Mouse (Mus musculus) cortical plate, adult 2 months (tissue): ENCODE data around the gene Tnk1. TPM values are rescaled to one million over a fixed set of nuclear protein-coding genes. Genes with fewer than 3 reads are reported as not detected.

Experiments
- H3K27ac ChIP-seq: fragments of 200-500 bp; 2 replicates; pipeline ENCODE4 v1.5.1; 2012; ENCODE audit warnings: low read length, control low read depth, inconsistent platforms; ENCODE audit not compliant: insufficient read depth
- H3K4me1 ChIP-seq: fragments of 200-500 bp; 2 replicates; pipeline ENCODE4 v1.6.1; 2011; ENCODE audit warnings: low read length; ENCODE audit not compliant: control insufficient read depth, insufficient read depth
- H3K4me3 ChIP-seq: fragments of 200-500 bp; 2 replicates; pipeline ENCODE4 v1.5.1; 2011; ENCODE audit warnings: mild to moderate bottlenecking, low read length, control low read depth; ENCODE audit not compliant: insufficient read depth
- CTCF ChIP-seq: fragments of 200-500 bp; IDR thresholded peaks from 2 replicates; pipeline ENCODE4 v1.5.1; 2011; ENCODE audit warnings: mild to moderate bottlenecking, control low read depth, low read length; ENCODE audit not compliant: insufficient read depth; ENCODE audit errors: extremely low read depth
- POLR2A ChIP-seq: fragments of 200-500 bp; IDR thresholded peaks from 2 replicates; pipeline ENCODE4 v1.6.1; 2011; ENCODE audit warnings: mild to moderate bottlenecking, low read length, control low read depth; ENCODE audit not compliant: insufficient read depth; ENCODE audit errors: extremely low read depth
- polyA plus RNA-seq: library from polyadenylated mRNA; depleted of rRNA; stranded (reverse); fragments of >200 nt; gene quantifications from 2 replicates; pipeline ENCODE4 v1.2.3, GENCODE M21; 2012; rRNA removed

Tnk1 gene
- polyA plus RNA-seq, 1 experiment, result 0.08 TPM

- TF ChIP-seq POLR2A, result no peak
- TF ChIP-seq CTCF, result no peak
- no peak within 1 kb of the TSS for H3K27ac ChIP-seq
- peaks cover 1% of the 10 kb centered on the region; the same call in 1 of the 2 replicates for H3K4me1 ChIP-seq
- H3K4me3 ChIP-seq, result no peak within 1 kb of the TSS
These were observed 53.3 kb downstream of the Tnk1 start, which contains the start of gene Tmem102 for GRCm38 (mm10) chr11:69804972-69805909. Gene Tmem102, minus strand, starts transcription at chr11:69805624.

- no peak for TF ChIP-seq CTCF
- no peak for TF ChIP-seq POLR2A
- Histone ChIP-seq H3K4me1 (peaks cover 1% of the 10 kb centered on the region; the same call in 1 of the 2 replicates), H3K4me3 (no peak overlapping the region)
These were observed 53.9 kb downstream of the Tnk1 start for GRCm38 (mm10) chr11:69804652-69804940.

GRCm38 (mm10) chr11:69803786-69804651 lies 54.5 kb downstream of the Tnk1 start:
- no peak; the same call in 1 of the 2 replicates for TF ChIP-seq CTCF
- TF ChIP-seq POLR2A, result no peak
- no peak overlapping the region for H3K27ac ChIP-seq
- peak overlapping the region; percentile 78 for H3K4me3 ChIP-seq
- peaks cover 1% of the 10 kb centered on the region; the same call in 1 of the 2 replicates for H3K4me1 ChIP-seq

More at GRCm38 (mm10) chr11:69804652-69804940, 53.9 kb downstream of the Tnk1 start:
- no peak overlapping the region for H3K27ac ChIP-seq

GRCm38 (mm10) chr11:69803328-69803727 lies 55.2 kb downstream of the Tnk1 start:
- Histone ChIP-seq H3K27ac (no peak overlapping the region), H3K4me1 (peaks cover 1% of the 10 kb centered on the region; the same call in 1 of the 2 replicates)
- TF ChIP-seq POLR2A, result no peak
- no peak for TF ChIP-seq CTCF

GRCm38 (mm10) chr11:69802648-69803105 lies 55.9 kb downstream of the Tnk1 start:
- no peak for TF ChIP-seq POLR2A
- no peak for TF ChIP-seq CTCF
- H3K4me1 ChIP-seq, result peaks cover 1% of the 10 kb centered on the region; the same call in 1 of the 2 replicates

More at GRCm38 (mm10) chr11:69803328-69803727, 55.2 kb downstream of the Tnk1 start:
- peak overlapping the region; percentile 78; the same call in 1 of the 2 replicates for H3K4me3 ChIP-seq

GRCm38 (mm10) chr11:69801379-69801977 lies 57.1 kb downstream of the Tnk1 start, which contains the start of gene Fgf11:
Gene Fgf11, minus strand, starts transcription at chr11:69801857.
- peaks cover 1% of the 10 kb centered on the region; the same call in 1 of the 2 replicates for H3K4me1 ChIP-seq
- H3K27ac ChIP-seq, result peak within 1 kb of the TSS; percentile 72
- no peak for TF ChIP-seq CTCF
- peak within 1 kb of the TSS; percentile 78 for H3K4me3 ChIP-seq

More at GRCm38 (mm10) chr11:69802648-69803105, 55.9 kb downstream of the Tnk1 start:
- peak overlapping the region; percentile 72 for H3K27ac ChIP-seq
- H3K4me3 ChIP-seq, result peak overlapping the region; percentile 78

Other genes with a start within 250 kb of the Tnk1 start
- gene Shbg, start 240.8 kb downstream of the Tnk1 start, polyA plus RNA-seq, result 0.06 and 0.08 TPM in 2 replicates
- gene Sat2, start 236.7 kb downstream of the Tnk1 start, polyA plus RNA-seq, result 18.1 and 21.1 TPM in 2 replicates
- 132 and 158 TPM in 2 replicates for gene Fxr2, start 225.7 kb downstream of the Tnk1 start, polyA plus RNA-seq
- gene Sox15, start 203.4 kb downstream of the Tnk1 start, polyA plus RNA-seq, result 0.25 and 0.28 TPM in 2 replicates
- 89.7 and 92.8 TPM in 2 replicates for gene Mpdu1, start 196.1 kb downstream of the Tnk1 start, polyA plus RNA-seq
- 11.3 and 13.1 TPM in 2 replicates for gene Cd68, start 192.6 kb downstream of the Tnk1 start, polyA plus RNA-seq
- 323 and 335 TPM in 2 replicates for gene Eif4a1, start 186.3 kb downstream of the Tnk1 start, polyA plus RNA-seq
- 120 and 133 TPM in 2 replicates for gene Senp3, start 176.6 kb downstream of the Tnk1 start, polyA plus RNA-seq
- 6.1 and 7.5 TPM in 2 replicates for gene Tnfsf13, start 172.9 kb downstream of the Tnk1 start, polyA plus RNA-seq
- 19.8 and 22.5 TPM in 2 replicates for gene Tnfsf12, start 162.9 kb downstream of the Tnk1 start, polyA plus RNA-seq
- gene Tnfsfm13, start 162.6 kb downstream of the Tnk1 start, polyA plus RNA-seq, result 3.8 and 4.3 TPM in 2 replicates
- gene Polr2a, start 100.1 kb downstream of the Tnk1 start, polyA plus RNA-seq, result 21.7 and 23.2 TPM in 2 replicates
- gene Slc35g3, start 96.8 kb downstream of the Tnk1 start, polyA plus RNA-seq, result 0.06 TPM in 1 of 2 replicates, not detected in the other
- gene Zbtb4, start 92.8 kb downstream of the Tnk1 start, polyA plus RNA-seq, result 56.7 and 58.2 TPM in 2 replicates
- 1.4 and 2.1 TPM in 2 replicates for gene Chrnb1, start 62.8 kb downstream of the Tnk1 start, polyA plus RNA-seq
- gene Fgf11, start 56.9 kb downstream of the Tnk1 start, polyA plus RNA-seq, result 17.3 and 17.6 TPM in 2 replicates
- 0.06 TPM in 1 of 2 replicates, not detected in the other for gene Tmem102, start 53.1 kb downstream of the Tnk1 start, polyA plus RNA-seq
- not detected in 2 replicates for gene Gm39566, start 43.4 kb downstream of the Tnk1 start, polyA plus RNA-seq
- not detected in 2 replicates for gene Spem2, start 40.3 kb downstream of the Tnk1 start, polyA plus RNA-seq
- gene Spem1, start 36.5 kb downstream of the Tnk1 start, polyA plus RNA-seq, result 0.10 and 0.15 TPM in 2 replicates
- gene Nlgn2, start 20.9 kb downstream of the Tnk1 start, polyA plus RNA-seq, result 112 and 116 TPM in 2 replicates
- gene Tmem256, start 20.2 kb downstream of the Tnk1 start, polyA plus RNA-seq, result 234 and 244 TPM in 2 replicates
- gene Plscr3, start 12.4 kb downstream of the Tnk1 start, polyA plus RNA-seq, result 35.3 and 36.5 TPM in 2 replicates
- not detected in 2 replicates for gene Tmem95, start 19.3 kb upstream of the Tnk1 start, polyA plus RNA-seq
- gene Kctd11, start 22.7 kb upstream of the Tnk1 start, polyA plus RNA-seq, result 1.5 and 1.7 TPM in 2 replicates
- 0.13 and 0.26 TPM in 2 replicates for gene Acap1, start 36.8 kb upstream of the Tnk1 start, polyA plus RNA-seq
- gene 2810408A11Rik, start 42.3 kb upstream of the Tnk1 start, polyA plus RNA-seq, result 0.19 and 0.38 TPM in 2 replicates
- 98.3 and 107 TPM in 2 replicates for gene Neurl4, start 42.3 kb upstream of the Tnk1 start, polyA plus RNA-seq
- gene Gps2, start 55.2 kb upstream of the Tnk1 start, polyA plus RNA-seq, result 53.5 and 55.2 TPM in 2 replicates
- 577 and 581 TPM in 2 replicates for gene Eif5a, start 63.2 kb upstream of the Tnk1 start, polyA plus RNA-seq
- gene Ybx2, start 77.1 kb upstream of the Tnk1 start, polyA plus RNA-seq, result 18.1 and 21.1 TPM in 2 replicates
- gene Slc2a4, start 89.5 kb upstream of the Tnk1 start, polyA plus RNA-seq, result 1.5 and 1.7 TPM in 2 replicates
- not detected in 2 replicates for gene Cldn7, start 106.0 kb upstream of the Tnk1 start, polyA plus RNA-seq
- gene Ctdnep1, start 122.4 kb upstream of the Tnk1 start, polyA plus RNA-seq, result 121 and 139 TPM in 2 replicates
- 121 and 126 TPM in 2 replicates for gene Elp5, start 123.8 kb upstream of the Tnk1 start, polyA plus RNA-seq
- 330 and 334 TPM in 2 replicates for gene Gabarap, start 132.4 kb upstream of the Tnk1 start, polyA plus RNA-seq
- 37.6 and 38.2 TPM in 2 replicates for gene Phf23, start 137.0 kb upstream of the Tnk1 start, polyA plus RNA-seq
- gene Dvl2, start 141.9 kb upstream of the Tnk1 start, polyA plus RNA-seq, result 26.9 and 30.4 TPM in 2 replicates
- 66.5 and 71.6 TPM in 2 replicates for gene Acadvl, start 156.7 kb upstream of the Tnk1 start, polyA plus RNA-seq
- gene Dlg4, start 158.2 kb upstream of the Tnk1 start, polyA plus RNA-seq, result 816 and 828 TPM in 2 replicates
- 2.3 and 3.5 TPM in 2 replicates for gene Asgr1, start 195.4 kb upstream of the Tnk1 start, polyA plus RNA-seq
- 0.23 TPM in 2 replicates for gene Asgr2, start 233.9 kb upstream of the Tnk1 start, polyA plus RNA-seq